In the genomic region with DNA sequence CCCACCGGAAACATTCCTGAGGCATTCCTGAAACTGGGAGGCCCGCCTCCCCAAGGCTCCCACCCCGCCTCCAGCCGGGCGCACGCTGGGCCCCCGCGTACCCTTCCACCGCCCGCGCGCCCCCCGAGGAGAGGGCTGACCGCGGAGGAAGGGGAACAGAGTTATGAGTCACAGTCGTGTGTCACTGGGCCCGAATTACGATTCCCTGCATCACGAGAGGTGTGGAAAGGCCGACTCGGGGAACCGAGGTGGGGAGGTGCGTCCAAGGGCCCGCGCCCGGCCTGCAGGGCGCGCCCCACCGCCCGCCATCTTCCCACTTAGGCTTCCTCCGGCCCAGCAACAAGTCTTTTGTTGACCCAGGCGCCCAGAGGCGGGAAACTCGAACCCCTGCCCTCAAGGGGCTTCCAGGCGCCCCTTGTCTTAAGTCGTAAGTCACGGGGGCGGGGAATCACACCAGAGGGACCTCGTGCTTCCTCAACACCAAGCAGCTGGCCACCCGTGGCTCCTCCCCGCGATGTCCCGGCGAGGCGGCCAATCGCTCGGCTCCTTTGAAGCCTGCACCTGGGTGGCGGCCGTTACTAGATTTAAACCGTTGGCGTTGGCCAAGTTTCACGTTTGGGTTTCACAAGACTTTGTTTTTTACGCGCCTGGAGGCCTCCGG, we compare ENCODE assay signal across 2 mouse cellular contexts.
TF ChIP-seq lines count a peak whose summit lies in the region.

No protein-coding gene starts in this region.

TF ChIP-seq in ES-E14, 5 proteins besides CTCF, POLR2A, EP300 and RAD21 (continued from another document):
- 0 out of 2 replicates have a peak, but pooled peaks have one; percentile 34 for TF ChIP-seq HCFC1 (IDR thresholded peaks at IDR 0.05; ENCODE audit: borderline replicate concordance, insufficient read depth, low read length)

TF ChIP-seq in myocyte, 11 proteins besides CTCF, POLR2A, EP300 and RAD21 (continued from another document):
- no peak for TF ChIP-seq TCF12 (IDR thresholded peaks at IDR 0.05; ENCODE audit: insufficient read depth, poor library complexity, severe bottlenecking)
- no peak for TF ChIP-seq POLR2AphosphoS2 (IDR thresholded peaks at IDR 0.05; ENCODE audit: insufficient read length, low read depth)
TF ChIP-seq in myocyte: peak in this region for 2.
